Mouse (Mus musculus): ENCODE results near the gene Tubb5.

Gene Tubb5

GRCm38 (mm10) chr17:35803858-35804399, 34.2 kb downstream of the Tubb5 start:
- in situ Hi-C loops (cut with MboI, MseI), result no loop called here

- in situ Hi-C loops (cut with MboI, MseI), result no loop called here
Measured at GRCm38 (mm10) chr17:35803020-35803419, 35.1 kb downstream of the Tubb5 start.

GRCm38 (mm10) chr17:35800905-35801304, 37.2 kb downstream of the Tubb5 start:
- in situ Hi-C loops (cut with MboI, MseI), result no loop called here

- in situ Hi-C loops (cut with MboI, MseI), result no loop called here
Measured at GRCm38 (mm10) chr17:35796835-35797234, 41.3 kb downstream of the Tubb5 start.

GRCm38 (mm10) chr17:35795656-35796055, 42.5 kb downstream of the Tubb5 start:
- in situ Hi-C loops (cut with MboI, MseI), result no loop called here

GRCm38 (mm10) chr17:35795099-35795498, 43.0 kb downstream of the Tubb5 start:
- in situ Hi-C loops (cut with MboI, MseI), result no loop called here

- in situ Hi-C loops (cut with MboI, MseI), result no loop called here
Measured at GRCm38 (mm10) chr17:35792837-35793236, 45.3 kb downstream of the Tubb5 start.

- in situ Hi-C loops (cut with MboI, MseI), result no loop called here
Measured at GRCm38 (mm10) chr17:35790933-35791332, 47.2 kb downstream of the Tubb5 start.

- in situ Hi-C loops (cut with MboI, MseI), result no loop called here
Measured at GRCm38 (mm10) chr17:35788025-35788424, 50.1 kb downstream of the Tubb5 start.

GRCm38 (mm10) chr17:35787493-35787892, 50.6 kb downstream of the Tubb5 start:
- in situ Hi-C loops (cut with MboI, MseI), result no loop called here

GRCm38 (mm10) chr17:35785140-35785539, 53.0 kb downstream of the Tubb5 start:
- in situ Hi-C loops (cut with MboI, MseI), result no loop called here

GRCm38 (mm10) chr17:35783944-35784343, 54.2 kb downstream of the Tubb5 start:
- in situ Hi-C loops (cut with MboI, MseI), result no loop called here
